Mouse (Mus musculus): Measurements from ENCODE around the gene Syngr2. TPM values are rescaled to one million over a fixed set of nuclear protein-coding genes. Genes with fewer than 3 reads are reported as not detected.
A peak's percentile ranks its signal among the peaks of the same experiment; 100 is the strongest.

Gene Syngr2
- total and polyA plus RNA-seq, 3 experiments, result 189 to 384 TPM; not detected in 1

DNA sequence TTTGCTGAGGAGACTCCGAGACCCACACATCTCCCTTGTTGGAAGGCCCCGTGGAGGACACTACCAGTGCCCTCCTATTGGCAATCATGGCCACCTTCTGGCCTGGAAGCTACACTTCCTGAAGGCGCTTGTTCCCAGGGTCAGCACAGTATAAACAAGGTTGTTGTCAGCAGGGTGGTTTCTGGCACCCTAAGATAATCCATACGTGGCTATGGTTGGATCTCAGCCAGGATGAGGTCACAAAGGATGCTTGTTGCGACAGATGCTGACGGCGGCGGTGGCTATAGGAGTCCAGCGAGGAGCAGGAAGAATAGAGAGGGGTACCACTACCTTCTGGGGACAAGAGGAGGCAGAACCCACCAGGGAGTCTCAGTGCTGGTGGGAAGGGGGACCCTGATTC is 20.9 kb downstream of the Syngr2 start (continued):
- no peak for TF ChIP-seq USF1 (IDR thresholded peaks at IDR 0.05; ENCODE audit: low read depth, low read length)
- TF ChIP-seq E2F4 (IDR thresholded peaks at IDR 0.05; ENCODE audit: borderline replicate concordance, low read depth, low read length), result no peak

DNA sequence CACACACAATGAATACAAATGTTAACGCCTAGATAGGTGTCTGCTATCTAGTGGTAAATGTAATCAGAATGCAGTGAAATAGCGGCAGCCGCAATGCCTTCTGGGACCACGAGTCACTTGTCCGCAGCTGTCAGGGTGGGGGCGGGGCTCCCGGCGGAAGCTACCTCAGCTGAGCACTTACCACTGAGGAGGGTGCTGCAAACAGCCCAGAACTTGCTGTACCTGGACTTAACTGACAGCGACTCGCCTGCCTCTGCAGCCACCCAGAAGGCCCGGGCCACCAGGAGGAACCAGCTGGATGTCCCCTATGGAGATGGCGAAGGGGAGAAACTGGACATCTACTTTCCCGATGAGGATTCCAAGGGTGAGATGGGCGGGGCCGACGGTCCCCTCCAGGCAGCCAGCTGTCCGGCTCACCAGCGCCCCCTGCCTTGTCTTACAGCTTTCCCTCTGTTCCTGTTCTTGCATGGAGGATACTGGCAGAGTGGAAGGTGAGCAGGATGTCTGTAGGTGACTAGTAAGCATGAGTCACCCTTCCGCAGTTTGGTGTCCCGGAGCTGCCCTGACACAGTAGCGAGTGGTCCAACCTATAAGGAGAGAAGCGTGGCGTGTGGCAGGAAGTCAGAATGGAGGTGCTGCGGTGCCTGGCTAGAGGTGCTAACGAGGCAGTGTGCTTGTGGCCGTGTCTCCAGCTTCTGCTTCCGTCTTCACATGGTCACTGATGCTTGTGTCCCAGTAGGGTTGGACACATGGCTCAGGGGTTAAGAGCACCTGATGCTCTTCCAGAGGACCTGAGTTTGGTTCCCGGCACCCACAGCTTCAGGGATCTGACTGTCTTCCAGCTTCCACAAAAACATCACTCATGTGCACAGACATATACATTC is 22.9 kb downstream of the Syngr2 start:
- Histone ChIP-seq H3K36me3 (ENCODE audit: control insufficient read depth in 1 of 2, insufficient read depth in 2 of 2, low read length in 2 of 2) (peaks cover 0 to 37% of the 10 kb centered on the region in 2 experiments; a peak in 2 of 4 replicates), H3K9ac (ENCODE audit: control insufficient read depth, low read depth, low read length, poor library complexity, severe bottlenecking) (peak overlapping the region; percentile 65)
- TF ChIP-seq USF1 (IDR thresholded peaks at IDR 0.05; ENCODE audit: low read depth, low read length), result peak; percentile 28; the same call in 1 of the 2 replicates
- TF ChIP-seq ELF1 (IDR thresholded peaks at IDR 0.05; ENCODE audit: low read depth, low read length), result peak; percentile 66
- peak; percentile 73 for TF ChIP-seq GATA1 (IDR thresholded peaks at IDR 0.05; ENCODE audit: low read depth, low read length)
- TF ChIP-seq GABPA (IDR thresholded peaks at IDR 0.05; ENCODE audit: low read depth, low read length), result no peak
- TF ChIP-seq BHLHE40 (IDR thresholded peaks at IDR 0.05; ENCODE audit: borderline replicate concordance, low read depth, low read length), result no peak
- TF ChIP-seq ZMIZ1 (IDR thresholded peaks at IDR 0.05; ENCODE audit: low read depth, low read length), result no peak
- no peak; the same call in 1 of the 2 replicates for TF ChIP-seq KAT2A (conservative IDR thresholded peaks at IDR 0.05; ENCODE audit: low read depth, low read length)
- no peak for TF ChIP-seq ZC3H11A (IDR thresholded peaks at IDR 0.05; ENCODE audit: low read depth, low read length)
- TF ChIP-seq USF2 (IDR thresholded peaks at IDR 0.05; ENCODE audit: borderline replicate concordance in 1 of 2, insufficient read depth in 1 of 2, low read depth in 1 of 2, low read length in 2 of 2), result no peak
- TF ChIP-seq MAFK (IDR thresholded peaks at IDR 0.05; ENCODE audit: borderline replicate concordance, low read depth, low read length), result no peak
- TF ChIP-seq UBTF (IDR thresholded peaks at IDR 0.05; ENCODE audit: borderline replicate concordance, insufficient read depth, low read depth, low read length), result no peak
- TF ChIP-seq HCFC1 (IDR thresholded peaks at IDR 0.05; ENCODE audit: low read depth, low read length), result peak; percentile 80
- 0 out of 2 replicates have a peak, but pooled peaks have one; percentile 66 for TF ChIP-seq POLR2AphosphoS5 (IDR thresholded peaks at IDR 0.05; ENCODE audit: borderline replicate concordance, low read depth, low read length)
- peak; percentile 25; the same call in 1 of the 2 replicates for TF ChIP-seq TBP (IDR thresholded peaks at IDR 0.05; ENCODE audit: low read depth, low read length)
- 0 out of 2 replicates have a peak, but pooled peaks have one; percentile 5 for TF ChIP-seq TAL1 (IDR thresholded peaks at IDR 0.05; ENCODE audit: low read length)
- TF ChIP-seq CHD1 (IDR thresholded peaks at IDR 0.05; ENCODE audit: low read depth, low read length), result 0 out of 2 replicates have a peak, but pooled peaks have one; percentile 69
- peak; percentile 87 for TF ChIP-seq MXI1 (IDR thresholded peaks at IDR 0.05; ENCODE audit: low read depth, low read length)
- TF ChIP-seq POLR2AphosphoS2 (IDR thresholded peaks at IDR 0.05; ENCODE audit: low read length), result no peak; the same call in 1 of the 2 replicates
- TF ChIP-seq RAD21 (IDR thresholded peaks at IDR 0.05; ENCODE audit: low read depth, low read length), result peak; percentile 37
- peak; percentile 18 to 60; a peak in 2 of 4 replicates for TF ChIP-seq EP300 (IDR thresholded peaks at IDR 0.05; ENCODE audit: low read depth in 1 of 2, low read length in 2 of 2)
- peak; percentile 41 for TF ChIP-seq SMC3 (IDR thresholded peaks at IDR 0.05; ENCODE audit: low read depth, low read length)
- no peak for TF ChIP-seq NRF1 (IDR thresholded peaks at IDR 0.05; ENCODE audit: insufficient read depth, low read depth, low read length, poor library complexity, severe bottlenecking)
- no peak for TF ChIP-seq MYB (IDR thresholded peaks at IDR 0.05; ENCODE audit: low read depth, low read length)
- TF ChIP-seq RCOR1 (IDR thresholded peaks at IDR 0.05; ENCODE audit: low read depth, low read length), result no peak; the same call in 1 of the 2 replicates
- 0 out of 2 replicates have a peak, but pooled peaks have one; percentile 32 for TF ChIP-seq ZNF384 (IDR thresholded peaks at IDR 0.05; ENCODE audit: low read depth, low read length)
- no peak for TF ChIP-seq E2F4 (IDR thresholded peaks at IDR 0.05; ENCODE audit: borderline replicate concordance, low read depth, low read length)
- no peak for TF ChIP-seq MEF2A (IDR thresholded peaks at IDR 0.05; ENCODE audit: extremely low read depth, insufficient replicate concordance, low read depth, low read length, poor library complexity, severe bottlenecking)
- peak; percentile 83 to 97 (median 94) for TF ChIP-seq CTCF (IDR thresholded peaks at IDR 0.05 in 2 of 3, conservative IDR thresholded peaks at IDR 0.05 in 1 of 3; ENCODE audit: control insufficient read depth in 1 of 3, insufficient read depth in 1 of 3, low read depth in 2 of 3, low read length in 3 of 3, poor library complexity in 1 of 3, severe bottlenecking in 1 of 3)
- peak; percentile 86 for TF ChIP-seq MAX (IDR thresholded peaks at IDR 0.05; ENCODE audit: low read length)
- TF ChIP-seq MAZ (IDR thresholded peaks at IDR 0.05; ENCODE audit: low read depth, low read length), result peak; percentile 42; the same call in 1 of the 2 replicates
- peak; percentile 96 for TF ChIP-seq SIN3A (IDR thresholded peaks at IDR 0.05; ENCODE audit: low read length)

More for the DNA sequence above, 22.9 kb downstream of the Syngr2 start:
- Histone ChIP-seq H3K27ac (ENCODE audit: control insufficient read depth, low read depth, low read length) (peak overlapping the region; percentile 67), H3K27me3 (ENCODE audit: control insufficient read depth in 1 of 2, insufficient read depth in 2 of 2, low read length in 2 of 2) (no peaks in the 10 kb centered on the region), H3K79me2 (ENCODE audit: control insufficient read depth, insufficient read depth, low read length, poor library complexity) (no peaks in the 10 kb centered on the region), H3K4me3 (ENCODE audit: control insufficient read depth in 1 of 2, insufficient read depth in 1 of 2, low read depth in 2 of 2, low read length in 2 of 2) (peak overlapping the region; percentile 48 to 66), H3K9me3 (replicated peaks; ENCODE audit: insufficient read depth, low read length) (no peaks in the 10 kb centered on the region), H3K4me1 (ENCODE audit: control insufficient read depth in 1 of 2, insufficient read depth in 2 of 2, low read length in 2 of 2) (peaks cover 22 to 53% of the 10 kb centered on the region in 2 experiments)
- peak; percentile 99 for DNase-seq (ENCODE audit: low read depth, low spot score)

Data from MEL (cell line).